Mouse (Mus musculus): ENCODE results near the gene Wwc2.

Gene Wwc2

DNA sequence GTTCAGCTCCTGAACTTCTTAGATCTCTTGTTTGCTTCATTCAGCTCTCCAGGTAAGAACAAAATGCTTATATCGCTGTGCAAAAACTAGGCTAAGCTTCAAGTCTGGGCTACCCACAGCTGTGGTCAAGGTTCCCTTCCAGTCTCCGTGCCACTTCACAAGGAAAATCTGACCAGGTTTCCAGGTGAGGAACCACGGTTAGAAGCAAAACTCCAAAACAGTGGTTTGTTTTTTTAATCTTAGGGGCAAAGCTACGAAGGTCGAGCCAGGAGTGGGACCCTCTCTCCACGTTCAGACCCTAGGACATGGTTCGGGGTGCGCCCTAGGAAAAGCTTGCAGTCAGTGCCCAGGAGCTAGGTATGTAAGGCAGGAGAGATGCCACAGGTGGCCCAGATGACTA lies 1.5 kb downstream of the Wwc2 start:
- DNase-seq, result no peak

DNA sequence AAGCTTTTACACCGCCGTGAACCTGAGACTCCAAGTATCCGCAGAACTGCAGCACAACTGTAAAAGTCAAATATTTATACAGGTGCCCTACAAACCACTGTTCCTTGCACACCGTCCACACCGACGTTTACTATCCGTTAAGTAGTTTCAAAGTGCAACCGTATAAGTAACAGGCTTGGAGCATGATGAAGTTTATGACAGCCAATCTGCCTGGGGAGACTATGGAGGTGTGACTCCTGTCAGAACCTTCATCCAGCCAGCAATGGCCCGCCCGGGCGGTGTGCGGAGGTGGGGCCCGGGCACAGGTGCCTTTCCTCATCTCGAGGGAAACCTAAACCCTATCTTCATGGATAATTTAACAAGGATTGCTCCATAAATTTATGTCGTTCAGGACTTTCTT lies 2.6 kb downstream of the Wwc2 start:
- DNase-seq, result no peak

DNA sequence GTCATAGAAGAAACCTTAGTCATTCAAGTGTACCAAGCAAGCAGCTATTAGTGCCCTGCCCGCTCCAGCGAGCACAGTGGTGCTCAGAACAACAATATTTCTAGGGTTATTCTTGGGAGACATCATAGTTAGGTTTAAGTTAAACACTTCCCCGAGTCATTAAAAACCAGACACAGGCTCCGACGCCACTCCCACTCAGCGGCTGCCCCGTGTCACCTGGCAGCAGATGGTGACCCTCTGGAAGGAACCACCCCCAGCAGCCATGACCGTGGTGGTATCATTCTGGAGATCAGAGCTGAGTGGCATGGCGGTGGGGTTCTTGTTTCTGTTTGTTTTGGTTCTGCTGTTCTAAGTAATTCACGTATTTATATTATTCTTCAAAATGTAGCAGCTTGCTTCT lies 5.1 kb downstream of the Wwc2 start:
- DNase-seq, result no peak

DNA sequence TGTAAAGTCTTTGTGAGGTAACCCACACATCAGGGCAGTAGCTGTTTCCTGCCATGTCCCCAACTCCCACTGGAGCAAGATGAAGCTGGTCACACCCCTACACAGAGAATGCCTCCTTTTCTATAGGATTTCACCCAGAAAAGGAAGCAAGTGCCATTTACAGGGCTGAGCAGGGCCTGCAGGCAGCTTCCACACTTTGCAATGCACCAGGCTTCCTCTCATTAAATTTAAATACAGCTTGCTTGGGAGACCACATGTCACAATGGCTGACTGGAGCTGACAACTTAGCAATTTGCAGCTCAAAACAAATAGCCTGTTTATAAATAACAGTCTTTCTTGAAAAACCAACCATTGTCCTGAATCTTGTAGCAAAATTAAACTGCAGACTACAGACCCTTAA lies 5.5 kb downstream of the Wwc2 start:
- no peak for DNase-seq

DNA sequence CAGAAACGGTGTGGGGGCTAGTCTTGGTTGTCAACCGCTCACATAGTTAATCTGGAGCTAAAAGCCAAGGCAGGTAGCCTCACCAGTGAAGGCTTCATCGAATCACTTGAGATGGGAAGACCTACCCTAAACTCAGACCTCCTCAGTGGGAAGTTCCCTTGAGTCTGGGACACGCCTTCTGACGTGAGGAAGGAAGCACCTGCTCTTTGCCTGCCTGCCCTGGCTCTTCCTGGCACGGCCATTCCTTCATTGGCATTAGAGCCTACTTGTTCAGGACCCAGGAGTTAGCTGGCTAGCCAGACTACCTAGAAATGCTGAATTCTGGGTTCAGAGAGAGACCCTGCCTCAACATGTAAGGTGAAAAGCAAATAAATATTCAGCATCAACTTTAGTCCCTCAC lies 9.6 kb downstream of the Wwc2 start:
- no peak for DNase-seq

DNA sequence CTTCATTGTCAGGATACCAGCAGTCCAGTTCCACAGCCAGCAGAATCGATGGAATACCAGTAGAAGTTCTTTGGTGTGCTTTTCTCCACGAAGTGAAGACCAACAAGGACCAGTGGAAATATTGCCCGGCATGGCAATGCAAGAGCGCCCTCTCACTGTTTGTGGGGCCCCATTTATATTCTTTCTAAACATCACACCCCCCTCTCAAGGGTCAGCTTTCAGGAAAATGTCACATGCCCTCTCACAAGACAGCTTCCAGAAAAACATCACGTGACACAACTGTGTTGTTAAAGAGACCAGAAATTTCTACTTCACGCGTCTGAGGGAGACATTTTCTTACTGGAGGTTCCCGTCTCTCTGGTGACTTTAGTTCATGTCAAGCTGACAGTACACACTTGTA lies 10.8 kb downstream of the Wwc2 start:
- no peak for DNase-seq

DNA sequence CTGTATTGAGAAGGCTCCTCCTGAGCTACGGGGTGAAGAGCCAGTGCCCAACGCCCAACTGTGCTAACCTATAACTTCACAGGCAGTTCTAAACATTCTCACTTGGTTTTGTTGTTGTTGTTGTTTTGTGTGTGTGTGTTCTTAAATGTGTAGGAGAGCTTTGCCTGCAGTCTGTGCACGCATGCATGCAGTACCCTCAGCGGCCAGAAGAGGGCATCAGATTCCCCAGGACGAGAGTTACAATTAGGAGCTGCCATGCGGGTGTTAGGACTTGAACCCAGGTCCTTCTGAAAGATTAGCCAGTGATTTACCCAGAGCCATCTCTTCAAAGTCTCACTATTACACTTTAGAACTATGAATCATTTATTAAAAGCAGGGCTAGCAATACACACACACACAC lies 12.0 kb downstream of the Wwc2 start:
- peak; percentile 55 to 58 for DNase-seq

DNA sequence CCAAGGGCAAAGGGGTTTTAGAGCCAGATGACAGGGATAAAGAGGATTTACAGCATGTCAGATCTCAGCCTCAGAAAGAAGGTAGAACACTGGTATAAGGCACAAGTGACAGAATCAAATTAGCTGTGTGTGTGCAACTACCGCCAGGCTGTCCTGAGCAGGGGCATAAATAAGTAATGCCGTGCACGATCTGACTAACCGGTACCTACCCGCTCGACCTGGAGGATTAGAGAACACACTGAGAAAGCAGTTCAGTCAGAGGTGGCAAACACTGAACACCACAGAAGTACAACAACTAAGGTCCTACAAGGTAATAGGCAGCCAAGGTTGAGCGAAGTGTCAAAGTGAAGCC lies 15.8 kb downstream of the Wwc2 start:
- no peak for DNase-seq

DNA sequence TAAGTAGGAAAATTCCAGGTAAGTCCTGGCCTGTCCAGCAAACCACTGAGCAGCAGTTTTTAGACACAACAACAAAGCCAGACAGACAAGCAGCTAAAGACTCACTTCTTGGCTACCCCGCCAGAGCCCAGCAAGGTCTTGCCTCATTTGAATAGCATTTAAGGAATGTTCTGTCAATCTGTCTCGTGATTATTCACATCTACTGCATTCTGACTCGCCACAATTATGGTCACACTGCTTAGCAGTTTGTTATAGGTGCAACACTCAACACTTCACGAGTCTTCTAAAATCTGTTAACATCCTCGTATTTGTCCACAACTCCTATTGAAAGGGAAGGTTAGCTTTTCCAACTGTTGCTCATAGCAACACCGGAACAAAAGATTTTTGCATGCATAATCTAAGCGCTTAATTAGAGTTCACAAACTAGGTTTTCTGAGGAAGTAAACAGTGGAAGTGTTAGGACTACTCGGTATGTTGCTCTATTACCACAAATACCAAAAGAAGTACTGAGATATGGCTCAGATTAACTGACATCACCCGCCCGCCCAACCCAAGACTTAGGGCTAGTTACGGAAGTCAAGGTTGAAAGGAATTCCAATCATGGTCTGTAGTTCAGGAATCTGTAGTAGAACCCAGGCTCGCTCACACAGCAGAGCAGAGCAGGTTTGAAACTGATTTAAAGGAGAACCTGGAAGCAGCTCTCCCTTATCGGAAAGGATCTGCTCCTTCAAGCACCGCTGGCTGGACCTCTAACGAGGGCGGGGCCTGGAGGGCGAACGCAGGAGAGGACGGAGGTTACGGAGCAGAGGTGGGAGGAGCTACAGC lies 16.4 kb downstream of the Wwc2 start:
- DNase-seq, result no peak

DNA sequence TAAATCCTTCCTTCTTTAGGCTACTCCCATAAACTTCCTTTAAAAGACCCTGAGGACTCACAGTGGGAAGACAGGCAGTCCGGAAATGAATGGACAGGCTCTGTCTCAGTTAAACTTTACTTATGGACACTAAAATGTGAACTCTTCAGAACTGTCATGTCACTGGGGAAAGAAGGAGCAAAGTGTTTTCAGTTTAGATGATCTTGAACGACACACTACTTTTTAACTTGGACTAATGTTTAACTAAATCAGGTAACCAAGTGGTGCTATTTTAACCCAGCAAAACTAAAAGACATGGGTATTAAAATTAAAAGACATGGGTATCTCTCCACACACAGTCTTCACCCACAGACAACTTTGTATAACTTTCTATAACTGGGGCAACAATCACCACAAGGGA lies 19.6 kb downstream of the Wwc2 start:
- DNase-seq, result no peak

DNA sequence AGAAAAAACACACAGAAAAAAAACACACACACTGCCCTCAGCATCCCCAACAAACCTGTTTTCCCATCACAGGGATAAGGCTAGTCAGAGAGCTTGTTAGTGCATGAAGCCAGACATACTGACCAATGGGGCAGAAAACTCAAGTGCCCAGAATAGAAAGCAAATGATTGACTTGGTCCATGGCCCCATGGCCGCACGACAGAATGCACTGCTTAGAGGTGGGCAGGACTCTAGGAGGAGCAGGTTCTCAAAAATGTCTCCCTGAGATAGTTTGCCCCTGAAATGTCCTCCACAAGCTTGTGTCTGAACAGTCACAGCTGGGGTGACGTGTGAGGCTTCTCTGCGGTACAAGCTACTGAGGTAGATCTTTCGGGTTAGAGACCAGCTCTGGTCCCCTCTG lies 20.1 kb downstream of the Wwc2 start:
- DNase-seq, result no peak

DNA sequence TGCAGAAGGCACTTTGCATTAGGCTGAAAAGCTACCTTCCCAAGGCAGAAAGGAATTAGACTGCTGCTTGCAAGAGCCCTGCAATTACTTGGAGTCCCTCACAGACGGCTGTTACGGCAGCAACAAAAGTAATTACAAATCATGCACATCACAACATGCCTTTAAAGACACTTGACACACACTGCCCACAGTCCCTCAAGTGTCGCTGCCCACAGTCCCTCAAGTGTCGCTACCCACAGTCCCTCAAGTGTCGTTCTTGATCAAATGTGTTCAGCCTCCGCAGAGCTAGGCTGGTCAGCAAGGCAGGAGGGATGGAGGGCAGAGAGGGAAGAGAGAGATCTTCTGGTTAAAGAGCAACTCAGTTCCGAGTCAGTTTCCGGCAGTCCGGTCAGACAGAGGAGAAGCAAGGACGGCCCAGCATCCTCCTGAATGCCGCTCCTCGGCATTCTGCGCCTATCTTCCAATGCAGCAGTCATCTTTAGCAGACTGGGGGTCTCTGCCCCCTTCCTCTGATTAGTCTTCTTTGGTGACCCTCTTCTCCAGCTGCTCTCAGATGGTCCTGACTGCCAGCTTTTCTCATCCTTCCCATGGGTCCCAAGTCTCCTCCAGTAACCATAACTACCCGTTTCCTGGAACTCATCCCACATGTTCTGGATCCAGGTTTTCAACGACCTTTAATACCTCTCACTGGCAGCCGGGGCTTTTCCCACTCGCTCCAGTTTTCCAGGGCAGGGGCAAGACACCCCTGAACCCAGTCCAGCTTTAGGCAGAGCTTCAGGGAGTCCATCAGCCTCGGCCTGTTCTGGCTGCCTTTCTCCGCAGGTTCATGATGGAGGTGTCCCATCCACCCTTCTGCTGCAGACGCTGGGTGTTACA lies 23.4 kb downstream of the Wwc2 start:
- DNase-seq, result no peak

DNA sequence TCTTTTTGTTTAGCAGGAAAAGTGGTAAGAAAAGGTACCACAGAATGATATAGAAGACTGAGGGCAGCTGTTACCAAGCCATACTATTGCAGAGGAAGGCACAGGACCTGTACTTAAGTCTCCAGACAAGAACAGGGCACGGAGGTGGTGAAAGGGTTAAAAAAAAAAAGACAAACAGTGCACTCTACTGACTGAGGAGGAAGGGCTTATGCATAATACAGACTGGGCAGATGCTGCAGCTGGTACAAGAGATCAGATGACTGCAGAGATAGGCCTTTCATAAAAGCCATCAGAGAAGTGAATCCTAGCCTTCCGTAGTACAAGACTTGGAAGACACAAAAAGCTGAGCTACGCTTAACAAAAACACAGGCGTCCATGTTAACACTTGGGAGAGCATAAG lies 28.2 kb downstream of the Wwc2 start:
- DNase-seq, result no peak

DNA sequence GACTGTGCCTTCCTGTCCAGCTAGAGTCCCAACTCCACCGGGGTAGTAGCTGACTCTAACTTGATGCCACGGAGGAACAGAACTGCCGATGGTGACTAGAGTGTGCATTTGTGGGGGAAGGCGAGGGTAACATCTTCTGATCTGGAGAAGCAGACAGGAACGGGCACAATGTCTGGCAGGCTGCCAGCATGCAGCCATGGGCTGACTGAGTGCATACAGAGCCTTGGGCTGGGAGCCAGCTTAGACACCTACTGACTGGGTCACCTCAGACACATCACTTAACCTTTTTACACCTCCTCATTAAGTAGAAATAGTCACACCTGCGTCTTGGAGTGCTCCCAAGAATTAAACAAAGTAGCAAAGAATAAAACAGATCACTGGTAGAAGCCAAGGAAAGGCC lies 28.7 kb downstream of the Wwc2 start:
- no peak for DNase-seq

DNA sequence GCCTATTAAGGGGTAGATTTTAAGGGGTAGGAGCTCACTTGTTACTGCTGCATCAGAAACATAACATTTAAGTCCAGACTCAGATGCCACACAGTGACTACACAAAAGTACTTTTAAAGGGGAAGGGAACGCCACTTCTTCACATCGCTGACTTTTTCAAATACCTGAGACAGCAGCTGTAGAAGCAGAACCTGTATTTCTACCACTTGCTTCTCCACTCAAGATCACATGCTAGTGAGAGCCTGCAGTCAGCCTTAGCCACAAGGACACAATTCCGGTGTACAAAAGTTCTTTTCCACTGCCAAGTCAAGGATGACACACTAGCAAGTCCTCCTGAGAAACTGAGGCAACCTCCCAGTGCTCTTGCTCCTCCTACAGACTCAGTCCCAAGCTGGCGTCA lies 33.2 kb downstream of the Wwc2 start:
- no peak for DNase-seq

DNA sequence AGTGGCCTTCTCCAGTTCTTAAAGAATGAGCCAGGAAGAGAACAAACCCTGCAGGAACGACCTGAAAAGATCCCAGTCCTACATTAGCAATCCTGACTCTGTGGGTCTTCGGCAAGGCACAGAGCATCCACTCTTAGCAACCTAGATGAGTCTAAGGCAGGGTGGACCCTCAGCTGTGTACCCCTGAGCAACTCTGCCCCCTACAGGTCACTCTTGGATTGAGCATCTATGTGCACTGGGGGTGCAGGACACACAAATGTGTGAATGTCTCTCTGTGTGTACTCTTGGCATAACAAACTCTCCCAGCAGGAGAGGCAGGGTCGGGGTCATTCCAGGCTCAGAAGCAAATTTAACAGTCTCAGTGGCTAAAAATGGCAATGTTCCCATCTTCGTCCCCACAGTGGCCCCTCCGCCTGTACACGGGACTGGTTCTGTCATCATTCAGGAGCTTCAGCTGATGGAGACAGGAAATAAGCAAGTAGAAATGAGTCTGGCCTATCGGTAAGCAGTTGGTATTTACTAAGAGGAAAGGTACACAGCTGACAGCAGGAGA lies 39.3 kb downstream of the Wwc2 start:
- peak; percentile 75 to 77 for DNase-seq

DNA sequence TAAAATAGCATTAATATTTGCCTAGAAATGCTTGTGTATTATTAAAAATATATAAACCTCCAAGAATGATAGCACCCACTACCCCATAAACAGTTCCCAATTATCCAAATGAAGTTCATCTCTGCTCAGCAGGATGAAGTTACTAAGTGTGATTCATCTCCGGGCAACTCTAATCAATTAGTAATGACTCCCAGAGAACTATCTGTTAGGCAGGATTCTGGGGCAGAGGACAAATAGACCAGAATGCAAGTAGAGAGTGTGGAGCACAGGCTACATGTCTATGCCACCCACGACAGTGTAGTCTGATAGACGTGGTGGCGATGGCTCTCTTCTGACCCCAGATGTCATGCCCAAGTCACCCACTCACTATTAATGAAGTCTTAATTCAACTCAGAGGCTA lies 41.9 kb downstream of the Wwc2 start:
- no peak for DNase-seq

DNA sequence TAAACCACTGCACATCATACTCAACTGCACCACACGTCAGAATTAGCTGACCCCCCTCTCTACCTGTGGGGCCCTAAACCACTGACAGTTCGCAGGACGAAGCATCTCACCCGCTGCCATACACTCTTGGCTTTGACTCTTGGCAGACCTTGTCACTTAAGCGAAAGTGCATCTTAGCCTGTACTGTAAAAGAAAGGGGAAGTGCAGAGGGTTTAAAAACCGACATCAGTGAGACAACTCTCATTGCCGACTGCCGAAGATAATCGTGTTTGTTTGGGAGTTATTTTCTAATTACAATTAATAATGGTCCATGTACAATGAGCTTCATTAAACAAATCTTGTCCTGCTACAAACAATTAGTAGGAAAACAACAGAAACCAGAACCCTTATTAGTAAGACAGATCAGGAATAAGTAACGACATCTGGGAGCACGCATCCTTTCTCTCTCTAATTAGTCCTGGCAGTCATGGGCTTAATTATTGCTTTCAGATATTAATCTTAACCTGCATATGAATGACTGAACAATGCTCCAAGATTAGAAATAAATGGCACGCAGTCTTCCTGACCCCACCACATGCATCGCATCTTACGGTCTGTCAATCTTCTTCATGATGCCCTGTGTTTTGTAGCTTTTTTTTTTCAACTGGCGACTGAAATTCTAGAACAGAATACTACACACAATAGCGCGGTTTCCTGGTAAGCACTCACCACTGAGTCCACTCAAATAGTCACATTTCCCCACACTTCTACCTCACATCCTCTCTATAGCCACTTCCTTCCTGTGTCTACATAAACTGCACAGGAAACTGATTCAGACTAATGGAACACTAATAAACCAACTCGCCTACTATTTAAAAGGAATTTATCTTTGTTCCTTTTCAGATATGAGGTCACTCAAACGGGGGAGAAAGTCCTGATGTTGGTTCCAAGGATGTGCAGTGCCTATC lies 42.8 kb downstream of the Wwc2 start:
- peak; percentile 35 to 36 for DNase-seq

DNA sequence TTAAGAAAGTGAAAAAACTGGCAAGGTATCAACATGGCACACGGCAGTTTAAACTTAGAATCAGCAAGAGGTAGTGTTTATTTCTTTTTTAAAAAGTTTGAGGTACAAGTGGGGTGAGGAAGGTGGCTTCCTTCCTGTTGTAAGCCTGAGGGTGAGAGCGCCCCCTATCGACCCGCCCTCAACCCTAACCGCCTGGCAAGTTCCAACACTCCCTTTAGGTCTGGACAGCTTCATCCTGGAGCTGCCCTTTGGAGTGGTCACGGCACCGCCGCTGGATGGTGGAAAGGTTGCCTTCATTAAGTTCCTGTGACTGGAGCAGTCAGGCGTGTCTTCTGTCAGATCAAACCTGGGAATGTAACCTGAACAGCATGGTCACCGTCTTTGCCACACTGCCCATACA lies 47.7 kb downstream of the Wwc2 start:
- peak; percentile 67 to 70 for DNase-seq

DNA sequence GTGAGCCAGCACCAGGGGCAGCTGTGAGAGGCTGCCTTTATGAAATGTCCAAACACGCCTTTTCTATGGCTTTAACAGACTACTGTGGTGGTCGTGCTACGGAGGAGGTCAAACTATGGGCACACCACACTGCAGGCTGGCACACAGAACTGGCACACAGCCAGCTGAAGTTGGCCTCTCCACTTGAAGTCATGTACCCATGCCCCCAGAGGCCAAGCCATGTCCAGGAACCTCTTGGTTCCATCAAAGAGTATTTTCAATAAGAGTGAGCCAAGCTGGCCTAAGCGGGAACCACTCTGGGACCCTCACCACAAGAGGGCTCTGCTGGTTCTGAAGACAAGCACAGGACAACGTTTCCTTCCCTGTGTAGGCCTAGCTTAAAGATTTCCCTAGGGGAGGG lies 49.7 kb downstream of the Wwc2 start:
- no peak for DNase-seq

DNA sequence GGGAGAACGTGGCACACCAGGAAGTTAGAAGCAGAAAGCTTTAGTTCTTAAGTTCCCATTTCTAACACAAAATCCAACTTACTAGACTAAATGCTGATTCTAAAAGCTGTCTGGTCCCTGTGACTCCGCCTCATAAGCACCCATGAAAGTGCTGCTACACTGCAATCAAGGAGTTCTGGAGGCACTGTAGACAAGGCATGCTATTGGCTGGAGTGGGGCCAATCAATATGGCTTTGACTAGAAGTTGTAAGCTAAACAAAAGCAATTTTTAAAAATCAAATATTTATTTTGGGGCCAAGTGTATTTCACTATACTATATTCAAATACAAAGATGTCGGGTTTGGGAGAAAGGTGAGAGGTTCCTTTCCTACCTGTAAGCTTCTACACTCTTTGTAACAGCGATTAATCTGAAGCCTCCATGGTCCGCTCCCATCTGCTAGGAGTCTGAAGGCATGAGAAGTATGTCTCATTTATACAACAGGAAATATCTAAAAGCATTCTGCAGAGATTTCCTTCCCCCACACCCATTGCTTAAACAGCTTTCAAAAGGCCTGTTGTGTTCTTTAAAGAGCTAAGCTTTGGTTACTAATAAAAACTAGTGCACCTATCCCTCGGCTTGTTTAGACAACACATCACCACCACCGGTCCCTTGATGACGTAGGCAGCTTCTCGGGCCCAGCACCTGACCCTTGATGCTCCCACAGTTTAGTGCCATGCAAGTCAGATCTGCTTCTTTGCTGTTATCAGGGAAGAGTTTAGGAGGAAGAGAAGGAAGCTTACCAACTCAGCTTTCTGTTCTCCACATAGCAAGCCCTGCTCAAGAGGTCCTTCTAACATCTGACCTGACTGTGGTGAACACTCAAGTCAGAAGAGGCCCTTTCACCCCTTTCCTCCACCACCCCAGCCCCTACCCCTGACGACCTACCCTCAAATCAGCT lies 50.5 kb downstream of the Wwc2 start:
- DNase-seq, result no peak

DNA sequence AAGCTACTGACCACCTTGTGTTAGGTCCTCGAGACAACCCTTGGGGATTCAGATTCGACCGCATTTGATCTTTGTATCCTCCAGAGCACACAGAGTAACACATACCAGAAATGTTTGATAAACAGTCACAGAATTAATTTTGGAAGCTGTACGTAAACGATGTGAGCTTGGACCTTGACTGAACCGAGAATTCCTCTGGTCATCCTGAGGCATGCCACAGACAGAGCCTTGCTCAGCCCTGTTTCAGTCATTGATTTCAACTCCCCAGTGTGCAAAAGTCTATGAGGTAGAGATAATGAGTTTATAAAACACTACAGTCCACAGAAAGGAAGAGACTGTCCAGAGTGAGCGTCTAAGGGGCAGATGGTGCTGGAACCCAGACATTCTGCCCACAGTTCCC lies 51.5 kb downstream of the Wwc2 start:
- DNase-seq, result no peak

Data from B cell, adult 2 months (primary cell).